Mouse (Mus musculus): ENCODE results near the gene C4bp. TPM values are rescaled to one million over a fixed set of nuclear protein-coding genes. Genes with fewer than 3 reads are reported as not detected.
"Not testable (repeated sequence)": the region's sequence is repeated elsewhere in the genome, so short reads cannot be mapped to it uniquely, and the experiment has no call there.

C4bp gene
- polyA plus RNA-seq, 1 experiment, result not detected

GRCm38 (mm10) chr1:130681656-130682413 is 20.4 kb upstream of the C4bp start:
- H3K27ac ChIP-seq (ENCODE audit: control insufficient read depth, insufficient read depth, low read depth, low read length), result no peak overlapping the region
- no peak for TF ChIP-seq CTCF (IDR thresholded peaks at IDR 0.05; ENCODE audit: control insufficient read depth, insufficient read depth, insufficient replicate concordance, low read depth, low read length)
- no peak for TF ChIP-seq POLR2A (IDR thresholded peaks at IDR 0.05; ENCODE audit: control insufficient read depth, low read depth, low read length)

GRCm38 (mm10) chr1:130681075-130681474 is 19.6 kb upstream of the C4bp start:
- TF ChIP-seq POLR2A (IDR thresholded peaks at IDR 0.05; ENCODE audit: control insufficient read depth, low read depth, low read length) (no peak), CTCF (IDR thresholded peaks at IDR 0.05; ENCODE audit: control insufficient read depth, insufficient read depth, insufficient replicate concordance, low read depth, low read length) (no peak)
- Histone ChIP-seq H3K27me3 (ENCODE audit: control insufficient read depth, insufficient read depth, low read length) (no peaks in the 10 kb centered on the region), H3K4me3 (ENCODE audit: control insufficient read depth, low read depth, low read length) (no peak overlapping the region), H3K27ac (ENCODE audit: control insufficient read depth, insufficient read depth, low read depth, low read length) (no peak overlapping the region), H3K4me1 (ENCODE audit: control insufficient read depth, insufficient read depth, low read length) (no peaks in the 10 kb centered on the region), H3K36me3 (ENCODE audit: control insufficient read depth, insufficient read depth, low read length) (no peaks in the 10 kb centered on the region)

More at GRCm38 (mm10) chr1:130681656-130682413, 20.4 kb upstream of the C4bp start:
- Histone ChIP-seq H3K4me1 (ENCODE audit: control insufficient read depth, insufficient read depth, low read length) (no peaks in the 10 kb centered on the region), H3K36me3 (ENCODE audit: control insufficient read depth, insufficient read depth, low read length) (no peaks in the 10 kb centered on the region), H3K27me3 (ENCODE audit: control insufficient read depth, insufficient read depth, low read length) (no peaks in the 10 kb centered on the region), H3K4me3 (ENCODE audit: control insufficient read depth, low read depth, low read length) (no peak overlapping the region)

- Histone ChIP-seq H3K27me3 (ENCODE audit: control insufficient read depth, insufficient read depth, low read length) (no peaks in the 10 kb centered on the region), H3K4me1 (ENCODE audit: control insufficient read depth, insufficient read depth, low read length) (no peaks in the 10 kb centered on the region), H3K4me3 (ENCODE audit: control insufficient read depth, low read depth, low read length) (no peak overlapping the region), H3K36me3 (ENCODE audit: control insufficient read depth, insufficient read depth, low read length) (no peaks in the 10 kb centered on the region), H3K27ac (ENCODE audit: control insufficient read depth, insufficient read depth, low read depth, low read length) (no peak overlapping the region)
- TF ChIP-seq CTCF (IDR thresholded peaks at IDR 0.05; ENCODE audit: control insufficient read depth, insufficient read depth, insufficient replicate concordance, low read depth, low read length) (no peak), POLR2A (IDR thresholded peaks at IDR 0.05; ENCODE audit: control insufficient read depth, low read depth, low read length) (no peak)
Measured at GRCm38 (mm10) chr1:130678551-130678950, 17.1 kb upstream of the C4bp start.

- not testable (repeated sequence) for H3K27me3 ChIP-seq (ENCODE audit: control insufficient read depth, insufficient read depth, low read length)
Measured at GRCm38 (mm10) chr1:130663576-130663975, 2.1 kb upstream of the C4bp start.

GRCm38 (mm10) chr1:130659641-130660040 is 1.8 kb downstream of the C4bp start:
- not testable (repeated sequence) for H3K27me3 ChIP-seq (ENCODE audit: control insufficient read depth, insufficient read depth, low read length); H3K36me3 ChIP-seq (ENCODE audit: control insufficient read depth, insufficient read depth, low read length); H3K4me1 ChIP-seq (ENCODE audit: control insufficient read depth, insufficient read depth, low read length)

More at GRCm38 (mm10) chr1:130663576-130663975, 2.1 kb upstream of the C4bp start:
- H3K4me3 ChIP-seq (ENCODE audit: control insufficient read depth, low read depth, low read length); H3K36me3 ChIP-seq (ENCODE audit: control insufficient read depth, insufficient read depth, low read length); H3K27ac ChIP-seq (ENCODE audit: control insufficient read depth, insufficient read depth, low read depth, low read length); H3K4me1 ChIP-seq (ENCODE audit: control insufficient read depth, insufficient read depth, low read length): not testable (repeated sequence)

GRCm38 (mm10) chr1:130644103-130644502 is 17.3 kb downstream of the C4bp start:
- Histone ChIP-seq H3K36me3 (ENCODE audit: control insufficient read depth, insufficient read depth, low read length) (no peaks in the 10 kb centered on the region), H3K27me3 (ENCODE audit: control insufficient read depth, insufficient read depth, low read length) (no peaks in the 10 kb centered on the region), H3K4me3 (ENCODE audit: control insufficient read depth, low read depth, low read length) (no peak overlapping the region), H3K4me1 (ENCODE audit: control insufficient read depth, insufficient read depth, low read length) (no peaks in the 10 kb centered on the region), H3K27ac (ENCODE audit: control insufficient read depth, insufficient read depth, low read depth, low read length) (no peak overlapping the region)
- TF ChIP-seq CTCF (IDR thresholded peaks at IDR 0.05; ENCODE audit: control insufficient read depth, insufficient read depth, insufficient replicate concordance, low read depth, low read length) (no peak), POLR2A (IDR thresholded peaks at IDR 0.05; ENCODE audit: control insufficient read depth, low read depth, low read length) (no peak)

More at GRCm38 (mm10) chr1:130659641-130660040, 1.8 kb downstream of the C4bp start:
- not testable (repeated sequence) for H3K27ac ChIP-seq (ENCODE audit: control insufficient read depth, insufficient read depth, low read depth, low read length); H3K4me3 ChIP-seq (ENCODE audit: control insufficient read depth, low read depth, low read length)

- no peak overlapping the region for H3K27ac ChIP-seq (ENCODE audit: control insufficient read depth, insufficient read depth, low read depth, low read length)
- H3K4me1 ChIP-seq (ENCODE audit: control insufficient read depth, insufficient read depth, low read length), result no peaks in the 10 kb centered on the region
- TF ChIP-seq POLR2A (IDR thresholded peaks at IDR 0.05; ENCODE audit: control insufficient read depth, low read depth, low read length) (no peak), CTCF (IDR thresholded peaks at IDR 0.05; ENCODE audit: control insufficient read depth, insufficient read depth, insufficient replicate concordance, low read depth, low read length) (no peak)
- H3K27me3 ChIP-seq (ENCODE audit: control insufficient read depth, insufficient read depth, low read length), result no peaks in the 10 kb centered on the region
- no peaks in the 10 kb centered on the region for H3K36me3 ChIP-seq (ENCODE audit: control insufficient read depth, insufficient read depth, low read length)
- H3K4me3 ChIP-seq (ENCODE audit: control insufficient read depth, low read depth, low read length), result no peak overlapping the region
Measured at GRCm38 (mm10) chr1:130640967-130641366, 20.5 kb downstream of the C4bp start.
